Mouse (Mus musculus): ENCODE measurements around the gene Dst. TPM values are rescaled to one million over a fixed set of nuclear protein-coding genes. Genes with fewer than 3 reads are reported as not detected.

Gene Dst
- total and polyA plus RNA-seq, 2 experiments from 2014 or later: 21.7 to 106 TPM

GRCm38 (mm10) chr1:34298631-34299184 is 390.7 kb downstream of the Dst start:
- no peak overlapping the region for H3K4me3 ChIP-seq (ENCODE audit: low read depth, low read length)
- H3K27ac ChIP-seq (ENCODE audit: low read depth): no peak overlapping the region
- H3K4me1 ChIP-seq (ENCODE audit: control insufficient read depth, insufficient read depth): peaks cover 11% of the 10 kb centered on the region
- H3K9ac ChIP-seq (replicated peaks; ENCODE audit: low read depth, low read length): no peak overlapping the region
- ATAC-seq (ENCODE audit: insufficient read depth, low read depth) (no peak), DNase-seq (ENCODE audit: low spot score) (no peak)
- no peaks in the 10 kb centered on the region for H3K27me3 ChIP-seq (ENCODE audit: control insufficient read depth, insufficient read depth, low read length)
- H3K36me3 ChIP-seq (replicated peaks; ENCODE audit: control insufficient read depth, insufficient read depth, low read length): peaks cover 93% of the 10 kb centered on the region
- TF ChIP-seq CTCF (IDR thresholded peaks at IDR 0.05; ENCODE audit: low read depth) (no peak), EP300 (IDR thresholded peaks at IDR 0.05; ENCODE audit: low read depth) (no peak)
- no peaks in the 10 kb centered on the region for H3K9me3 ChIP-seq (replicated peaks; ENCODE audit: control insufficient read depth, low read length)
- 66% methylated on average over 18 of the region's 18 CpGs for WGBS
- no peak overlapping the region for H3K4me2 ChIP-seq (ENCODE audit: low read depth, low read length)

GRCm38 (mm10) chr1:34299507-34299906 is 391.5 kb downstream of the Dst start:
- no peak for ATAC-seq (ENCODE audit: insufficient read depth, low read depth)
- Histone ChIP-seq H3K4me1 (ENCODE audit: control insufficient read depth, insufficient read depth) (peaks cover 18% of the 10 kb centered on the region), H3K27me3 (ENCODE audit: control insufficient read depth, insufficient read depth, low read length) (no peaks in the 10 kb centered on the region), H3K4me2 (ENCODE audit: low read depth, low read length) (no peak overlapping the region), H3K4me3 (ENCODE audit: low read depth, low read length) (no peak overlapping the region), H3K9ac (replicated peaks; ENCODE audit: low read depth, low read length) (no peak overlapping the region), H3K27ac (ENCODE audit: low read depth) (no peak overlapping the region), H3K9me3 (replicated peaks; ENCODE audit: control insufficient read depth, low read length) (no peaks in the 10 kb centered on the region), H3K36me3 (replicated peaks; ENCODE audit: control insufficient read depth, insufficient read depth, low read length) (peaks cover 86% of the 10 kb centered on the region)
- 88% methylated on average over 13 of the region's 13 CpGs for WGBS
- DNase-seq (ENCODE audit: low spot score): no peak
- no peak for TF ChIP-seq EP300 (IDR thresholded peaks at IDR 0.05; ENCODE audit: low read depth)
- no peak for TF ChIP-seq CTCF (IDR thresholded peaks at IDR 0.05; ENCODE audit: low read depth)

- Histone ChIP-seq H3K27ac (ENCODE audit: low read depth) (0 out of 2 replicates have a peak overlapping the region, but pooled peaks have one; percentile 1), H3K4me1 (ENCODE audit: control insufficient read depth, insufficient read depth) (peaks cover 18% of the 10 kb centered on the region), H3K4me3 (ENCODE audit: low read depth, low read length) (no peak overlapping the region), H3K9me3 (replicated peaks; ENCODE audit: control insufficient read depth, low read length) (no peaks in the 10 kb centered on the region), H3K36me3 (replicated peaks; ENCODE audit: control insufficient read depth, insufficient read depth, low read length) (peaks cover 81% of the 10 kb centered on the region), H3K4me2 (ENCODE audit: low read depth, low read length) (no peak overlapping the region), H3K27me3 (ENCODE audit: control insufficient read depth, insufficient read depth, low read length) (no peaks in the 10 kb centered on the region), H3K9ac (replicated peaks; ENCODE audit: low read depth, low read length) (no peak overlapping the region)
- DNase-seq (ENCODE audit: low spot score) (no peak), ATAC-seq (ENCODE audit: insufficient read depth, low read depth) (no peak)
- TF ChIP-seq CTCF (IDR thresholded peaks at IDR 0.05; ENCODE audit: low read depth) (no peak), EP300 (IDR thresholded peaks at IDR 0.05; ENCODE audit: low read depth) (no peak)
- WGBS: 48% methylated on average over 13 of the region's 13 CpGs
Observed at GRCm38 (mm10) chr1:34300309-34300980, 392.4 kb downstream of the Dst start.

- peak overlapping the region; percentile 76 for H3K27ac ChIP-seq (ENCODE audit: low read depth)
Observed at GRCm38 (mm10) chr1:34304227-34304626, 396.2 kb downstream of the Dst start.

DNA sequence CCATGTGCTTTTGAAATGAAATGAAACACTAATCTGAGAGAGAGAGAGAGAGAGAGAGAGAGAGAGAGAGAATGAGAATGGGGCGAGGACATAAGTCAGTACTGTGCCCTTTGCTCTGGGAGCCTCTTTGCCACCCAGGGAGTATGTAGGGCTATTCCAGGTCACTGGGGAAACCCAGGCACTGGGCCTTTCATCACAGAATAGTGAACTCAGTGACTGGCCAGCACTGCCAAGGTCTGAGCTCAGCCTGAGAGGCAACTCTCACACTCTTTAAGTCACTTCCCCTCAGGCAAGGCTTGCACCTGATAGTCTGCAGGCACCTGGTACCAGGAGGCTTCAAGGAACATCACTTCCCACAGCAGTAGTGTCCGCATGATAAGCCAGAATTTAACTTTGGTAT is 398.7 kb downstream of the Dst start:
- Histone ChIP-seq H3K4me2 (ENCODE audit: low read depth, low read length) (no peak overlapping the region), H3K27me3 (ENCODE audit: control insufficient read depth, insufficient read depth, low read length) (no peaks in the 10 kb centered on the region), H3K36me3 (replicated peaks; ENCODE audit: control insufficient read depth, insufficient read depth, low read length) (peaks cover 57% of the 10 kb centered on the region), H3K9ac (replicated peaks; ENCODE audit: low read depth, low read length) (no peak overlapping the region), H3K4me3 (ENCODE audit: low read depth, low read length) (no peak overlapping the region), H3K4me1 (ENCODE audit: control insufficient read depth, insufficient read depth) (peaks cover 11% of the 10 kb centered on the region), H3K27ac (ENCODE audit: low read depth) (no peak overlapping the region), H3K9me3 (replicated peaks; ENCODE audit: control insufficient read depth, low read length) (no peaks in the 10 kb centered on the region)
- no peak for TF ChIP-seq CTCF (IDR thresholded peaks at IDR 0.05; ENCODE audit: low read depth)
- no peak for TF ChIP-seq EP300 (IDR thresholded peaks at IDR 0.05; ENCODE audit: low read depth)
- no peak for DNase-seq (ENCODE audit: low spot score)
- no peak for ATAC-seq (ENCODE audit: insufficient read depth, low read depth)
- 81% methylated on average over 2 of the region's 2 CpGs for WGBS

More at GRCm38 (mm10) chr1:34304227-34304626, 396.2 kb downstream of the Dst start:
- WGBS: 33% methylated on average over 5 of the region's 5 CpGs
- Histone ChIP-seq H3K4me3 (ENCODE audit: low read depth, low read length) (no peak overlapping the region), H3K9ac (replicated peaks; ENCODE audit: low read depth, low read length) (no peak overlapping the region), H3K36me3 (replicated peaks; ENCODE audit: control insufficient read depth, insufficient read depth, low read length) (peaks cover 77% of the 10 kb centered on the region), H3K4me2 (ENCODE audit: low read depth, low read length) (0 out of 2 replicates have a peak overlapping the region, but pooled peaks have one; percentile 9), H3K27me3 (ENCODE audit: control insufficient read depth, insufficient read depth, low read length) (no peaks in the 10 kb centered on the region), H3K9me3 (replicated peaks; ENCODE audit: control insufficient read depth, low read length) (no peaks in the 10 kb centered on the region), H3K4me1 (ENCODE audit: control insufficient read depth, insufficient read depth) (peaks cover 18% of the 10 kb centered on the region)
- TF ChIP-seq EP300 (IDR thresholded peaks at IDR 0.05; ENCODE audit: low read depth) (no peak), CTCF (IDR thresholded peaks at IDR 0.05; ENCODE audit: low read depth) (no peak)
- no peak for DNase-seq (ENCODE audit: low spot score)
- ATAC-seq (ENCODE audit: insufficient read depth, low read depth): no peak

All from heart, postnatal 0 days (tissue).